Mouse (Mus musculus): ENCODE results near the gene Mpl. TPM values are rescaled to one million over a fixed set of nuclear protein-coding genes. Genes with fewer than 3 reads are reported as not detected.

Gene Mpl
- polyA plus RNA-seq, 1 experiment from 2014 or later: 10.8 TPM

DNA sequence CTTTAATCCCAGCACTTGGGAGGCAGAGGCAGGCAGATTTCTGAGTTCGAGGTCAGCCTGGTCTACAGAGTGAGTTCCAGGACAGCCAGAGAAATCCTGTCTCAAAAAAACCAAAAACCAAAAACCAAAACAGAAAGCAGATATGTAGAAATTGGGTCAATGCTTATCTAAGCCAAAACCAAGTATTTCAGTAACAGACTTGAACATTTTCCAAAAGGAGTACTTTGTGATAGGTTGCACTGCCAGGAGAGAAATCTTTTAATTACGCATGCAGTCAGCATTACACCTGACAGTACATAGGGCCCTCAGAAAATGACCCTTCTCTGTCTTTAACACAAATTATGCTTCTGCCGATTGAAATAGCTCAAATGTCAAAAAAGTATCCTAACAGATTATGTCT, 55.9 kb downstream of the Mpl start:
- no peaks in the 10 kb centered on the region for H3K27me3 ChIP-seq
- H3K36me3 ChIP-seq: peaks cover 81% of the 10 kb centered on the region
- H3K4me3 ChIP-seq (replicated peaks): no peak overlapping the region
- no peak overlapping the region; the same call in 1 of the 2 replicates for H3K9ac ChIP-seq
- H3K27ac ChIP-seq: no peak overlapping the region
- WGBS (ENCODE audit: insufficient replicate concordance): 83% methylated on average over 3 of the region's 3 CpGs
- H3K4me2 ChIP-seq: no peak overlapping the region
- H3K9me3 ChIP-seq (replicated peaks): no peaks in the 10 kb centered on the region
- no peak for ATAC-seq (ENCODE audit: low read depth)
- DNase-seq: no peak
- peaks cover 21% of the 10 kb centered on the region for H3K4me1 ChIP-seq (replicated peaks)

DNA sequence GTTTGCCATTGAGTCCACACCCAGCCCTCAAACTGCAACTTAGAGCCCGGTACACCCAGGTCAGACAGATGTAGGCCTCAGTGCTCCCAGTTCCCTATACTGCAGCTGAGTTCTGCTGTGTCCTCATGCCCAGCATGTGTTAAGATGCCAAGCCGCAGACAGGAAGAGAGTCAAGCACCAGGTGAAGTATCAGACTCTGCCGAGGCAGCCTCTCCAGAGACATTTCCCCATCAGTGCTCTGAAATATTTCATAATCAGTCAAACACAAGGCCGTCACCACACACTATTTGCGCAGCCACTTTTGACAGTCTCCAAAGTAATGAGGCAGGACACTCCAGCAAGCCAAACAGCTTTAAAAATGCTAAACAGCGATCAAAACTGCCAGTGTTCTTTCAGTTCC, 58.9 kb downstream of the Mpl start:
- H3K9me3 ChIP-seq (replicated peaks): no peaks in the 10 kb centered on the region
- no peak overlapping the region for H3K27ac ChIP-seq
- peaks cover 95% of the 10 kb centered on the region for H3K36me3 ChIP-seq
- no peak overlapping the region for H3K4me2 ChIP-seq
- no peak for ATAC-seq (ENCODE audit: low read depth)
- WGBS (ENCODE audit: insufficient replicate concordance): 88% methylated on average over 6 of the region's 6 CpGs
- H3K9ac ChIP-seq: no peak overlapping the region
- H3K4me1 ChIP-seq (replicated peaks): peaks cover 18% of the 10 kb centered on the region
- DNase-seq: no peak
- no peak overlapping the region for H3K4me3 ChIP-seq (replicated peaks)
- no peaks in the 10 kb centered on the region for H3K27me3 ChIP-seq

DNA sequence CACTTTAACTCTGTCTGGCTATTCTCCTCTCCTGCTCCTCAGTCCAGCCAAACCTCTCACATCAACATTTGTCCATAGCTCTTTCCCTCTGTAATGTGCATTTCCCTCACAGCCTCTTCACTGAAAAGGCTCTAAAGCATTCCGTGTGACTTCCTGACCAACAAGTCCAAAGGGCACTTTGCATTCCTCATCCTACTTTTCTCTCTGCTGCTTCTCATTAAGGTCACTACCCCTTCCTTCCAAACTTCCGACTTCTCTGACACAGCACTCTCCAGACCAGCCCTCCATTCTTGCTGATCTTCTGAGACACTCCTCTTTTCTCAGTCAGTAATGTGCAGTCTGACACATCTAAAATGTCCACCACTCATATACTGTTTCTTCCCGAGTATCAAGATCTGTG, 60.9 kb downstream of the Mpl start:
- Histone ChIP-seq H3K4me2 (no peak overlapping the region), H3K4me3 (replicated peaks) (no peak overlapping the region), H3K9me3 (replicated peaks) (no peaks in the 10 kb centered on the region), H3K4me1 (replicated peaks) (peaks cover under 1% of the 10 kb centered on the region; the same call in 1 of the 2 replicates), H3K9ac (no peak overlapping the region), H3K36me3 (peaks cover 95% of the 10 kb centered on the region), H3K27me3 (no peaks in the 10 kb centered on the region), H3K27ac (no peak overlapping the region)
- ATAC-seq (ENCODE audit: low read depth) (no peak), DNase-seq (no peak)
- 66% methylated on average over 3 of the region's 3 CpGs for WGBS (ENCODE audit: insufficient replicate concordance)

DNA sequence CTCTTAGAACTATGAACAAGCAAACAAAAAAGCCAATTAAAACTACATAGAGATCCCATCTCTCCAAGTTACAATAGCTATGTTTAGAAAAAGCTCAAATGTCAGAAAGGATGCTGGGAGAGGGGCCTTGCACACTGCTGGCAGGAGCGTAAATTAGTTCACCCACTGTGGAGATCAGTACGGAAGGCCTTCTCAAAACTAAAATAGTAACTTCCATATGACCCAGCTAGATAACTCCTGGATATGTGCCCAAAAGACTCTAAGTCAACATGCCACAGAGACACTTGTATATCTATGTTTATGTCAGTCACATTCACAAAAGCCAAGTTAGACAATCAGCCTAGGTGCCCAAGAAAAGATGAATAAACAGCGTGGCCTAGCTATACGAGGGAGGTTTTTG, 62.0 kb downstream of the Mpl start:
- H3K4me2 ChIP-seq: no peak overlapping the region
- H3K9me3 ChIP-seq (replicated peaks): no peaks in the 10 kb centered on the region
- DNase-seq: no peak
- no peak overlapping the region for H3K4me3 ChIP-seq (replicated peaks)
- WGBS (ENCODE audit: insufficient replicate concordance): 77% methylated on average over 4 of the region's 4 CpGs
- H3K27ac ChIP-seq: no peak overlapping the region
- no peak for ATAC-seq (ENCODE audit: low read depth)
- H3K9ac ChIP-seq: no peak overlapping the region
- no peaks in the 10 kb centered on the region for H3K27me3 ChIP-seq
- no peaks in the 10 kb centered on the region for H3K4me1 ChIP-seq (replicated peaks)
- H3K36me3 ChIP-seq: peaks cover 96% of the 10 kb centered on the region

DNA sequence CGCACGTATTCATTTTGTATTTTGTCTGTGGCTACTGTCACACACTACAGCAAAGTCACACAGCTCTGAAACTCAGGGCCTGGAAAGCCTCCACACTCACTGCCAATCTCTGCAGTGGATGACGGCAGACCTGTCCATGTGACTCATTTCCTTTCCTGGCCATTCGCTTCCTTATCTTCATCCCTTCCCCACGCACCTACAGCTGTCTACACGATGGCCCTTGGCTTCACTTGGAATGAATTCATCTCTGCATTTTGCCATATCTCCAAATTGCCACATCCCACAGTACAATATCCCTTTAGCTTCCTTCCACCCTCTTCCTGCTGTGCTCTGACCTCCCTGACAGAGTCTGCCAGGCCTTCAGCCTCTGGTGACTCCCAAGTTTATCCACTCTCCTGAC, 62.8 kb downstream of the Mpl start:
- Histone ChIP-seq H3K4me1 (replicated peaks) (no peaks in the 10 kb centered on the region), H3K36me3 (peaks cover 96% of the 10 kb centered on the region), H3K9me3 (replicated peaks) (no peaks in the 10 kb centered on the region), H3K27me3 (no peaks in the 10 kb centered on the region), H3K4me2 (no peak overlapping the region), H3K27ac (no peak overlapping the region), H3K9ac (no peak overlapping the region), H3K4me3 (replicated peaks) (no peak overlapping the region)
- ATAC-seq (ENCODE audit: low read depth) (no peak), DNase-seq (no peak)
- WGBS (ENCODE audit: insufficient replicate concordance): 69% methylated on average over 6 of the region's 6 CpGs

Other genes starting within 250 kb of the Mpl start
- 7.9 and 9.5 TPM in 2 replicates for gene Ptprf, start 166.1 kb downstream of the Mpl start, polyA plus RNA-seq (2015; fragmentation: Nextera tagmentation; extraction: Ambion mirVana)
- 2.0 TPM in 2 replicates for gene Szt2, start 48.2 kb downstream of the Mpl start, polyA plus RNA-seq (2015; fragmentation: Nextera tagmentation; extraction: Ambion mirVana)
- gene Med8, start 48.2 kb downstream of the Mpl start, polyA plus RNA-seq (2015; fragmentation: Nextera tagmentation; extraction: Ambion mirVana): 97.4 and 107 TPM in 2 replicates
- 106 and 107 TPM in 2 replicates for gene Elovl1, start 29.4 kb downstream of the Mpl start, polyA plus RNA-seq (2015; fragmentation: Nextera tagmentation; extraction: Ambion mirVana)
- 210 and 211 TPM in 2 replicates for gene Cdc20, start 20.2 kb downstream of the Mpl start, polyA plus RNA-seq (2015; fragmentation: Nextera tagmentation; extraction: Ambion mirVana)
- gene Tie1, start 32.5 kb upstream of the Mpl start, polyA plus RNA-seq (2015; fragmentation: Nextera tagmentation; extraction: Ambion mirVana): 7.0 and 8.0 TPM in 2 replicates
- gene 2610528J11Rik, start 69.5 kb upstream of the Mpl start, polyA plus RNA-seq (2015; fragmentation: Nextera tagmentation; extraction: Ambion mirVana): 5.2 and 5.6 TPM in 2 replicates
- gene Tmem125, start 86.5 kb upstream of the Mpl start, polyA plus RNA-seq (2015; fragmentation: Nextera tagmentation; extraction: Ambion mirVana): 0.80 and 0.88 TPM in 2 replicates
- gene Cfap57, start 163.3 kb upstream of the Mpl start, polyA plus RNA-seq (2015; fragmentation: Nextera tagmentation; extraction: Ambion mirVana): 1.2 and 1.3 TPM in 2 replicates
- 122 and 144 TPM in 2 replicates for gene Ebna1bp2, start 163.3 kb upstream of the Mpl start, polyA plus RNA-seq (2015; fragmentation: Nextera tagmentation; extraction: Ambion mirVana)
- not detected in 2 replicates for gene Olfr62, start 201.4 kb upstream of the Mpl start, polyA plus RNA-seq (2015; fragmentation: Nextera tagmentation; extraction: Ambion mirVana)
- not detected in 2 replicates for gene Olfr1342, start 235.2 kb upstream of the Mpl start, polyA plus RNA-seq (2015; fragmentation: Nextera tagmentation; extraction: Ambion mirVana)
- gene Olfr1341, start 246.0 kb upstream of the Mpl start, polyA plus RNA-seq (2015; fragmentation: Nextera tagmentation; extraction: Ambion mirVana): not detected in 2 replicates

All from liver, embryonic 13.5 days (tissue).